Mouse (Mus musculus) midbrain, embryonic 10.5 days (tissue): ENCODE data around the gene 2310039H08Rik. TPM values are rescaled to one million over a fixed set of nuclear protein-coding genes. Genes with fewer than 3 reads are reported as not detected.

Experiments
- DNase-seq: peaks from one replicate; pipeline ENCODE4 v3.0.0-alpha.2; 2017; ENCODE audit warnings: low spot score
- H3K27ac ChIP-seq: fragments of 300-500 bp; sonication (generic); replicated peaks from 2 replicates; pipeline ENCODE4 v1.5.1; 2016; ENCODE audit warnings: mild to moderate bottlenecking
- H3K27me3 ChIP-seq: fragments of 300-500 bp; sonication (generic); 2 replicates; pipeline ENCODE4 v1.6.1; 2016; ENCODE audit warnings: low read depth, mild to moderate bottlenecking; ENCODE audit not compliant: poor library complexity, severe bottlenecking
- H3K36me3 ChIP-seq: fragments of 300-500 bp; sonication (generic); 2 replicates; pipeline ENCODE4 v1.6.1; 2016; ENCODE audit warnings: mild to moderate bottlenecking, moderate library complexity
- H3K4me1 ChIP-seq: fragments of 300-500 bp; sonication (generic); 2 replicates; pipeline ENCODE4 v1.6.1; 2016
- H3K4me3 ChIP-seq: fragments of 300-500 bp; sonication (generic); 2 replicates; pipeline ENCODE4 v1.5.1; 2016; ENCODE audit warnings: mild to moderate bottlenecking, moderate library complexity
- H3K9me3 ChIP-seq: fragments of 300-500 bp; sonication (generic); replicated peaks from 2 replicates; pipeline ENCODE4 v1.6.1; 2016; ENCODE audit warnings: mild to moderate bottlenecking
- WGBS: fragments of 180-500 bp; shearing (Covaris S2); methylation state at CpG from one replicate; pipeline ENCODE4 v1.1.7; 2016; 5-methylcytosine and 5-hydroxymethylcytosine counted together
- polyA plus RNA-seq: library from polyadenylated mRNA; unstranded; fragments of >200 nt; fragmentation: Nextera tagmentation; extraction: Ambion mirVana; gene quantifications from 2 replicates; pipeline ENCODE4 v1.2.1, GENCODE M21; 2016

Gene 2310039H08Rik
- polyA plus RNA-seq, 1 experiment from 2014 or later: 63.2 TPM

DNA sequence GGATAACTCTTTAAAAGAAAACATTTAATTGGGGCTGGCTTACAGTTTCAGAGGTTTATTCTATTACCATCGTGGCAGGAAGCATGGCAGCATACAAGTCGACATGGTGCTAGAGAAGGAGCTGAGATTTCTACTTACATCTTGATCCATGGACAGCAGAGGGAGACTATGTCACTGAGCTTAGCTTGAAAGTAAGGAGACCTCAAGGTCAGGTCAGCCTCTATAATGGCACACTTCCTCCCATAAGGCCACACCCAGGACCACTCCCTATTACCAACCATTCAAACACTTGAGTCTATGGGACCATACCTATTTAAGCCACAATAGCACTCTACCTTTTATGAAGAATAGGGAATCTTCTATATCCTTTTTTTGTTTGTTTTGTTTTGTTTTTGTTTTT is 20.5 kb downstream of the 2310039H08Rik start:
- Histone ChIP-seq H3K36me3 (no peaks in the 10 kb centered on the region), H3K9me3 (no peaks in the 10 kb centered on the region), H3K4me3 (no peak overlapping the region), H3K4me1 (peaks cover 17% of the 10 kb centered on the region), H3K27ac (no peak overlapping the region), H3K27me3 (no peaks in the 10 kb centered on the region)
- DNase-seq: no peak
- WGBS: 86% methylated on average over 2 of the region's 2 CpGs

DNA sequence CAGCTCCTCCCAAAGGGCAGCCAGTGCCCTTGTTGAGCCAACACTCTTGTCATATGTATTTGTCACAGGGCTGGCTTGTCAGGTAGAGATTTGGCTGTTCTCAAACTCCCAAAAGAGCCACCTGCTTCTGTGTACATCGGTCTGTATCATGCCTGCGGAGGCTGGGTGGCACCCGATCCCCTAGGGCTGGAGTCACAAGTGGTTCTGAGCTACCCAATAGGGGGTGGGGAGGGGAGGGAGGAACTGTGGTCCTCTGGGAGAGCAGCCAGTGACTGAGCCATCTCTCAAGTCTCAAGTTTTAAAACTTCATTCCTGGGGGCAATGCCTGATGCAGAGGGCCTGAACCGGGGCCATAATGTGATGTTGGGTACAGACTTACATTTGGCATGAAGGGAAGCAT is 24.3 kb downstream of the 2310039H08Rik start:
- no peaks in the 10 kb centered on the region for H3K27me3 ChIP-seq
- H3K4me3 ChIP-seq: no peak overlapping the region
- 91% methylated on average over 4 of the region's 4 CpGs for WGBS
- peaks cover 27% of the 10 kb centered on the region for H3K36me3 ChIP-seq
- peaks cover 17% of the 10 kb centered on the region for H3K4me1 ChIP-seq
- H3K9me3 ChIP-seq: no peaks in the 10 kb centered on the region
- H3K27ac ChIP-seq: no peak overlapping the region
- no peak for DNase-seq

DNA sequence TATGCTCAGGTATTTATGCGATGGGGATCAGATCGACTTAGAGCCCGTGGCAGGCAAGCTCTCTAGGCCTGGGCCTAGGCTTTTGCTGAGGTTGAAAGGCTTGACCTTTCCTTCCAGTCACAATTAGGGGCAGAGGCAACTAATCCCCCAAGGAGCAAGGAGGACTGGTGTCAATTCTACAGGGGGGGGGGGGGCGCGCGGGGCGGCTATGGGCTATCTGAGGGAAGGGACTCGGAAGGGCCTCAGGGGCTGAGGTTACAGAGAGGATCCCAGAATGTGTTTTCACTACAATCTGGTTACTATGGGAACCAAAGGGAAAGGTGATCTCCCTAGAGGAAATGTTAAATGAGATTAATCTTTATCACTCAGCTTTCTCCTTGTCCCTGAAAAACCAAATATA is 25.0 kb downstream of the 2310039H08Rik start:
- Histone ChIP-seq H3K36me3 (peaks cover 33% of the 10 kb centered on the region), H3K4me3 (no peak overlapping the region), H3K27me3 (no peaks in the 10 kb centered on the region), H3K27ac (0 out of 2 replicates have a peak overlapping the region, but pooled peaks have one; percentile 43), H3K4me1 (peaks cover 17% of the 10 kb centered on the region), H3K9me3 (no peaks in the 10 kb centered on the region)
- 16% methylated on average over 8 of the region's 8 CpGs for WGBS
- peak; percentile 20 for DNase-seq

DNA sequence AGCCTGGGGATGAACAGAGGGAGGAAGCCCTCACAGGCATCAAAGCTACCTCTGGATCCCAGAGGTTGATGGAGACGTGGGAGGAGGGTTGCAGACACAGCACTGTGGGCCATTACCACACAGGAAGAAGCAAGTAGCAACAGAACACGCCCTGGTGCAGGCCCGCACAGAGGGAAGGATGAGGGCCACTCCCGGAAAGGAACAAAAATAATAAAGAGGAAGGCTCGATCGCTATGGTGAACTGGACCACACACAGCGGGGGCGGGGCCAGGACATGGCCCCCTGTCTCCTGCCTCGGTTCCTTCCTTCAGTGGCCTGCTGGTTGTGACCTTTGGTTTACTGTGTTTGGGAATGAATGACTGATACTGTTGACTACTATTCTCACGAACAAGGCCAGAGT is 27.2 kb downstream of the 2310039H08Rik start:
- no peak for DNase-seq
- 81% methylated on average over 10 of the region's 10 CpGs for WGBS

DNA sequence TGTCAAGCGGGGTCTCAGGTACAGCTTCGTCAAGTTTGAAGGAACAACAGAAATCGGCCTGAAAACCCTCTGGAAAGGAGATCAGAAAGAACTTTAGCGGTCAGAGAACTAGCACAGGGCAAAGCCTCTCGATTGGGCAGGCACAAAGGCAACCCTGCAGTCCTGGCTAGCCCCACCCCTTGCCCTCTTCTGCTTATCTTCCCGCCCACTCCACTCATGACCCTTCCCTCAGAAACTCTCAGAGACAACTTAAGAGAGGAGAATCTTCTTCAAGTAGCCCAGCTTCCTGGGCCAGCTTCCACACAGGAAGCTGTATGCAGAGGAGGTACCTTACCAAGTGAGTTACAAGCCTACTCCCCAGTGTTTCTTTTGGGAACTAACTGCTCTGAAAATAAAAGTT is 29.3 kb downstream of the 2310039H08Rik start:
- no peaks in the 10 kb centered on the region for H3K27me3 ChIP-seq
- H3K27ac ChIP-seq: no peak overlapping the region
- DNase-seq: no peak
- WGBS: 91% methylated on average over 6 of the region's 6 CpGs
- H3K36me3 ChIP-seq: peaks cover 64% of the 10 kb centered on the region
- no peak overlapping the region for H3K4me3 ChIP-seq
- H3K4me1 ChIP-seq: peaks cover 11% of the 10 kb centered on the region
- no peaks in the 10 kb centered on the region for H3K9me3 ChIP-seq

More for the DNA sequence above, 27.2 kb downstream of the 2310039H08Rik start:
- H3K36me3 ChIP-seq: peaks cover 47% of the 10 kb centered on the region
- H3K4me1 ChIP-seq: peaks cover 17% of the 10 kb centered on the region
- no peak overlapping the region for H3K4me3 ChIP-seq
- H3K9me3 ChIP-seq: no peaks in the 10 kb centered on the region
- H3K27ac ChIP-seq: no peak overlapping the region
- no peaks in the 10 kb centered on the region for H3K27me3 ChIP-seq

DNA sequence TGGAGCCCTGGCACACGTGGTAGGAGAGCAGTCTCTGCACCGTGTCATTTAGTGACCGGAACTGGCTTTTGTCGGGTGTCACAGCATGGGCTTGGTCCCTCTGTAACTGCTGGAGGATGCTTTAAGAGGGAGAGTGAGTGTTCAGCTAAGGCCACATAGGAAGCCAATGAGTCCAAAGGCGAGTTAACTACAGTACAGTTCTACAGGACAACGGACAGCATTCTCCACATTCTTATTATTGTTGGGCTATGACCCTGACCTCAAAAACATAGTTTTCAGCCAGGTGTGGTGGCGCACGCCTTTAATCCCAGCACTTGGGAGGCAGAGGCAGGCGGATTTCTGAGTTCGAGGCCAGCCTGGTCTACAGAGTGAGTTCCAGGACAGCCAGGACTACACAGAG is 35.9 kb downstream of the 2310039H08Rik start:
- DNase-seq: no peak
- H3K4me1 ChIP-seq: no peaks in the 10 kb centered on the region
- peaks cover 78% of the 10 kb centered on the region for H3K36me3 ChIP-seq
- H3K27me3 ChIP-seq: no peaks in the 10 kb centered on the region
- H3K9me3 ChIP-seq: no peaks in the 10 kb centered on the region
- H3K4me3 ChIP-seq: no peak overlapping the region
- WGBS: 91% methylated on average over 10 of the region's 10 CpGs
- H3K27ac ChIP-seq: no peak overlapping the region

DNA sequence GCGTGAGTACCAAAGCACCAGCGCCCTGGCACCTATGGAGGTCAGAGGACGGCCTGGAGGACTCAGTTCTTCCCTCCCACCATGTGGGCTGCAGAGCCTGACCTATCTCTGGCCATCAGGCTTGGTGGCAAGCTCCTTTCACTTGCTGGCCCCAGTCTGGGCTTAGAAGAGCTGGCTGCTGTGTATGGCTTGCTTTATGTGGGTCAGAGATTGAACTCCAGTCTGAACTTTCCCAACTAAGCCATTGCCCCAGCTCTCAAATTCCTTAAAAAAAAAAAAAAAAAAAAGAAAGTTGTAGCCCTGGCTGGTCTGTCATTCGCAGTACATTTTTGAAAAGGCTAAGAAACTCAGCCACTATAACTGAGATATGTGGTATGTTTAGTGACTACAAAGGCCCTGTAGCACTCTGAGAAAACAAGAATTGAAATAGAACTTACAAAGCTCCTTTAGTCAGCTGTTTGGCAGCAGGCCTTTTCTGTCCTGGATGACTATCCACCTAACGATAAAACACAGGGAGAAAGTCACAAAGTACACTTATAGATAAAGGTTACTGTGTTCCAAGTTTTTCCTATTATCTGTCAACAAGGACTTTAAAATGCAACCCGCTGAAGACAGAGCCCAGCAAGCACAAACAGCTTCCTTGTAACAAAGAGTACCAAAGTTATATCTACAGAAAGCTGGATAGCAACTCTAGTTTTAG is 36.8 kb downstream of the 2310039H08Rik start:
- H3K27ac ChIP-seq: no peak overlapping the region
- no peak overlapping the region for H3K4me3 ChIP-seq
- peaks cover 76% of the 10 kb centered on the region for H3K36me3 ChIP-seq
- WGBS: 91% methylated on average over 6 of the region's 6 CpGs
- H3K27me3 ChIP-seq: no peaks in the 10 kb centered on the region
- DNase-seq: no peak
- H3K4me1 ChIP-seq: no peaks in the 10 kb centered on the region
- no peaks in the 10 kb centered on the region for H3K9me3 ChIP-seq

DNA sequence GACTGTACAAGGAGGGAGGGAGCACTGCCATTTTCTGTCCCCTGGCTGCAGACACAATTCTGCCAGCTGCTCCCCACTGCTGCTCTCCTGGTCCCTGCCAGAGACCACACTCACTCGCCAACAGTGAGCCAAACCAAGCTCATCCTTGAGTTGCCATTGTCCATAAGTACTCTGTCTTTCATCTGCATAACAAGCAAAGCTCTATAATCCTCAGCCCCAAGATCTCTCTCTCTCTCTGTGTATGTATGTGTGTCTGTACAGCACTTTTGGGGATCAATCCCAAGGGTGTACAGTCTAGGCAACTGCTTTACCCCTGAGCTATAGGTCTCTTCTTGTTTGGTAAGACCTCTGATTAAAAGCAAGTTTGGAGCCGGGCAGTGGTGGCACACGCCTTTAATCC is 38.2 kb downstream of the 2310039H08Rik start:
- no peak overlapping the region for H3K27ac ChIP-seq
- no peak overlapping the region for H3K4me3 ChIP-seq
- WGBS: 86% methylated on average over 3 of the region's 3 CpGs
- H3K9me3 ChIP-seq: no peaks in the 10 kb centered on the region
- H3K36me3 ChIP-seq: peaks cover 69% of the 10 kb centered on the region
- H3K4me1 ChIP-seq: 0 out of 2 replicates have a peak, but pooled peaks cover under 1% of the 10 kb centered on the region
- no peak for DNase-seq
- H3K27me3 ChIP-seq: no peaks in the 10 kb centered on the region

DNA sequence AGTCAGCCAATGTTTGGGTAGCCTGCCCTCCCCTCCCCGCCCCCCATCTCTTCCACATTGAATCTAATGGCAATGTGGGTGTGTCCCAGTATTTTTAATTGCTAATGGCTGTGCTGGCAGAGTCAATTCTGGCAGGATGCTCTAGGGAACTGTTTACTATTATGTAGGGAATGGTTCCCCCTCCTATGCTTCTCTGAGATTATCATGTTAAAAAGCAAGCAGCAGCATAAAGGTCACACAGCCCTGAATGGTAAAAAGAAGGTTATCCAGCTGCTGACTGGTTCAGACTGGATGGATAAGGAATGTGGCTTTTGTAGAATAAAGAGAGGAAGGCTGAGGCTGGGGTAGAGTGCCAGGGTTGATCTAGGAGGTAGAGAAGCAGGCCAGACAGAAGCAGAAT is 40.0 kb downstream of the 2310039H08Rik start:
- no peaks in the 10 kb centered on the region for H3K27me3 ChIP-seq
- peaks cover 10% of the 10 kb centered on the region; the same call in 1 of the 2 replicates for H3K4me1 ChIP-seq
- H3K36me3 ChIP-seq: peaks cover 63% of the 10 kb centered on the region
- no peaks in the 10 kb centered on the region for H3K9me3 ChIP-seq
- H3K27ac ChIP-seq: no peak overlapping the region
- DNase-seq: no peak
- H3K4me3 ChIP-seq: no peak overlapping the region
- 87% methylated on average over 1 of the region's 1 CpGs for WGBS

DNA sequence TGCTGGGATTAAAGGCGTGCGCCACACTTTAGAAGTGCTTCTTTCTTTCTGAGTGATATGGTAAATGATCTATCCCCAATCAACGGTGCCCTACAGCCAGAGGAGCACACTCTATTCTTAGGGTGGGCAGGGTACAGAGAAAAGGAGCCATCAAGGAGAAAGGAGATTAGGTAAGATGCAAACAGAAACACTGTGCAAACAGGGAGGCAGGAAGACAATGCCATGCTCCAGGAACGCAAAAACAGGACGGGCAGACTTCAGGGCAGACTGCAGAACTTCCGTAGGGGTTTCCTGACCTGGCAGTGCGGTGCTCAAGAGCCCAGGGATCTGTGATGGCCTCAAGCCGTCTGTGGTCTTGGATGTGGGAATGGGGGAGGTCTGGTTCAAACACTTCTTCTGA is 41.2 kb downstream of the 2310039H08Rik start:
- no peaks in the 10 kb centered on the region for H3K9me3 ChIP-seq
- H3K36me3 ChIP-seq: peaks cover 60% of the 10 kb centered on the region
- H3K27ac ChIP-seq: no peak overlapping the region
- WGBS: 87% methylated on average over 8 of the region's 8 CpGs
- peaks cover 10% of the 10 kb centered on the region; the same call in 1 of the 2 replicates for H3K4me1 ChIP-seq
- no peaks in the 10 kb centered on the region for H3K27me3 ChIP-seq
- no peak overlapping the region for H3K4me3 ChIP-seq
- DNase-seq: no peak

DNA sequence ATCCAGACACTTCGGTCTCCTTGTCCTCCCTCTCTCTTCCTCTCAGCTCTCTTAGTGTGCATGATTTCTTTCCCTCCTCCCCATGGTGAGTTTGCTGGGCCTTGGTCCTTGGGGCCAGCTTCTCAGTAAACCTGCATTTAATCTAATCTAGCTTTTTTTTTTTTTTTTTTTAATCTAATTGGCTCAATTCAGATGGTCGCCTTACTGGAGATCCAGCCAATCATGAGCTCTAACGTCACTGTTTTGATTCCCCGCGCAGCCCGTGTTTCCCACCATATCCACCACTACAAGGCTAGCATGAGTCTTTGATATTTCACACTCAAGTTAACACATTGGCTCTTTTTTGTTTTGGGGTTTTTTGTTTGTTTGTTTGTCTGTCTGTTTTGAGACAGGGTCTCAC is 42.1 kb downstream of the 2310039H08Rik start:
- DNase-seq: no peak
- Histone ChIP-seq H3K36me3 (peaks cover 60% of the 10 kb centered on the region), H3K27ac (no peak overlapping the region), H3K27me3 (no peaks in the 10 kb centered on the region), H3K4me1 (peaks cover 10% of the 10 kb centered on the region; the same call in 1 of the 2 replicates), H3K9me3 (no peaks in the 10 kb centered on the region), H3K4me3 (no peak overlapping the region)
- 92% methylated on average over 6 of the region's 6 CpGs for WGBS

DNA sequence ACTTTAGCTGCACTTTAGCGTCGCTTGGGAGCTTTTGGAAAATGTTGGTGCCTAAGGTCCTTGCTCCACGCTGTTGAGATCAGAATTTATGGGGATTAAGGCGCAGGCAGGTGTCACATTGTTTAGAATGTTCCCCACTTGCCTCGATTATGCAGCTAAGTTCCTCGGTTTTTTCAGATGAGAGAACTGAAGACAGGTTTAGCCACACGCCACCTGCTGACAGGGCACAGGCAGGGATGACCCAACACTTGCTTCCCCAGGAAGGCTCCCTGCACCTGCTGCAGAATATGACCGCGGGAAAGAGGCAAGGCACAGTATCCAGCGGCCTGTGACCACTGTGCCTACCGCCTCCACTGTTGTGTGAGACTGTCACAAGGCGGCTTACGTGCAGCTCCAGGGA is 43.9 kb downstream of the 2310039H08Rik start:
- no peak for DNase-seq
- Histone ChIP-seq H3K36me3 (peaks cover 64% of the 10 kb centered on the region), H3K4me1 (peaks cover 10% of the 10 kb centered on the region; the same call in 1 of the 2 replicates), H3K27ac (peak overlapping the region; percentile 24), H3K4me3 (no peak overlapping the region), H3K27me3 (no peaks in the 10 kb centered on the region), H3K9me3 (no peaks in the 10 kb centered on the region)
- 76% methylated on average over 13 of the region's 13 CpGs for WGBS

DNA sequence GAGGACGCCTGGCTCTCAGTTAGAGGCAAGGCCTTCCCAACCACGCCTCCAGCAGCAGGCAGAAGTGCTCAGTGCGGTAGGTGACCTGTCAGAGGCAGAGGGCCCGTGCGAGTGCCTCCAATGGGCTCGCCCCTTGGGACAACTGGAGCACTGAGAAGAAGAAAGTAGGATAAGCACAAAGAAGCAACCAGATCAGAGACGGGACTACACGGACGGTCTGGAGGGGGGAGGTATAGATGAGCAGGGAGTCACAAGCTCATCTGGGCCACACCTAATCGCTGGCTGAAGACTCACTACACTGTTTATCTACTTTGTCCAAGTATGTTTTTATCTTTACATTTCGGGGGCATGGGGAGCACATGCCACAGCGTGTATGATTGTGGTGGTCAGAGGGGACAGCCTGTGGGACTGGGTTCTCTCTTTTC is 45.3 kb downstream of the 2310039H08Rik start:
- Histone ChIP-seq H3K36me3 (peaks cover 60% of the 10 kb centered on the region), H3K4me3 (no peak overlapping the region)
- WGBS: 91% methylated on average over 12 of the region's 12 CpGs

More for the DNA sequence above, 45.3 kb downstream of the 2310039H08Rik start:
- no peak for DNase-seq
- Histone ChIP-seq H3K4me1 (peaks cover 10% of the 10 kb centered on the region; the same call in 1 of the 2 replicates), H3K27me3 (no peaks in the 10 kb centered on the region), H3K27ac (no peak overlapping the region), H3K9me3 (no peaks in the 10 kb centered on the region)
